Mouse (Mus musculus): Measurements from ENCODE around the gene Cpm.
"Not testable (repeated sequence)": the region's sequence is repeated elsewhere in the genome, so short reads cannot be mapped to it uniquely, and the experiment has no call there.

Cpm gene

DNA sequence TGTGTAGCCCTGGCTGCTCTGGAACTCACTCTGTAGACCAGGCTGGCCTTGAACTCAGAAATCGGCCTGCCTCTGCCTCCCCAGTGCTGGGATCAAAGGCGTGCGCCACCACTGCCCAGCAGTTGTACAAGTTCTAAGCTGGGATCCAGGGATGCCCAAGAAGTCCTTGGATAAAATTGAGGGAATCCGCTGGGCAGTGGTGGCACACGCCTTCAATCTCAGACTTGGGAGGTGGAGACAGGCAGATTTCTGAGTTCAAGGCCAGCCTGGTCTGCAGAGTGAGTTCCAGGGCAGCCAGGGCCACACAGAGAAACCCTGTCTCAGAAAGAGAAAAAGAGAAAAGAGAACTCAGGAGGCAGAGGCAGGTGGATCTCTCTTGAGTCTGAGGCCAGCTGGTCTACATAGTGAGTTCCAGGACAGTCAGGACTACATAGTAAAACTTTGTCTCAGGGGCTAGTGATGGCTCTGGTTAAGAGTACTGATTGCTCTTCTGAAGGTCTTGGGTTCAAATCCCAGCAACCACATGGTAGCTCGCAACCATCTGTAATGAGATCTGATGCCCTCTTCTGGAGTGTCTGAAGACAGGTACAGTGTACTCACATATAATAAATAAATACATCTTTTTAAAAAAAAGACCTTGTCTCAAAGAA lies 75.1 kb downstream of the Cpm start:
- DNase-seq (ENCODE audit: low spot score), result not testable (repeated sequence)

DNA sequence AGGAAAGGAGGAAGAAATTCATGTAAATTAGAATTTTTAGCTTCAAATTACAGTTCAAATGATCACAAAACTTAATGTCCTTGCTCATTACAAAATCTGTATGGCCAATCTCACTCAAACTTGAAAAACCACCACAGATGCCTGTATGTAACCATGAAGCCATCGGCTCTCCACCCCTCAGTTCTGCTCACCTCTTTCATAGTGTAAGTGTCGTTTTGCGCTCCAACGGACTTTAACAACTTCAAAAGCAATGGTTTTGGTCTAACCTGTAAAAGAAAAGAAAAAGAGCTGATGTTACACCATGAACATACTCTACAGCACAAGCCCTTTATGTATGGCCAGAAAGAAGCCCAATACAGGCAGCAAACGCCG lies 75.7 kb downstream of the Cpm start:
- DNase-seq (ENCODE audit: low spot score), result no peak

DNA sequence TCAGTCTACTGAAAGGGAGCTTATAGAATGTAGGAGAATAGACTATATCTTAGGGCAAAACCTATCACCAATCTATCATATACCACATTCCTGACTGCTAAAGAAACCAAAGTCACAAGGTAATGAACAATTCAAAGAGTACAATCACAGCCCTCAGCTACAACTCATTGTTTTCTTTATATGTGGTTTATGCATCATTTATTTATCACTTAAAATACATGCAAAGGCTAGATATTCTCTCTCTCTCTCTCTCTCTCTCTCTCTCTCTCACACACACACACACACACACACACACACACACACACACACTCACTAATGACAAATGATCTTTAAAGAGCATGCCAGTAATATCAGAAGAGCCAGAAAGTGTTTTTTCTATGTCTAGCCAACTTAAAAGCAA lies 76.5 kb downstream of the Cpm start:
- no peak for DNase-seq (ENCODE audit: low spot score)

DNA sequence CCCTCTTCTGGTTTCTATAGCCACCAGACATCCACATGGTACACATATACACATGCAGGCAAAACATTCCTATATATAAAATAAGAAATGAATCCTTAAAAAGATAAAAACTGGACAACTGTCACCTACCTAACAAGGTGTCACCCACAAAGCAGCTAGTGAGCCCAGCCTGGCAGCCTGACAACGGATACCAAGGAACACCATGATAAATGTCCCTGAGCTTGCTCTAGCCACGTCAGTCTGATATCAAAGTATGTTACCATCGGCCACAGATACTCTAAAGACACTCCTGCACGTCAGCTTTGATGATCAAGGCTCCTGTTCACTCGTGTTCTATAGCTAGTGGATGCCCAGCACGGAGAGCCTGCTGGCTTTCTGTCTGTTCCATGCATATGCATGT lies 77.1 kb downstream of the Cpm start:
- no peak for DNase-seq (ENCODE audit: low spot score)

DNA sequence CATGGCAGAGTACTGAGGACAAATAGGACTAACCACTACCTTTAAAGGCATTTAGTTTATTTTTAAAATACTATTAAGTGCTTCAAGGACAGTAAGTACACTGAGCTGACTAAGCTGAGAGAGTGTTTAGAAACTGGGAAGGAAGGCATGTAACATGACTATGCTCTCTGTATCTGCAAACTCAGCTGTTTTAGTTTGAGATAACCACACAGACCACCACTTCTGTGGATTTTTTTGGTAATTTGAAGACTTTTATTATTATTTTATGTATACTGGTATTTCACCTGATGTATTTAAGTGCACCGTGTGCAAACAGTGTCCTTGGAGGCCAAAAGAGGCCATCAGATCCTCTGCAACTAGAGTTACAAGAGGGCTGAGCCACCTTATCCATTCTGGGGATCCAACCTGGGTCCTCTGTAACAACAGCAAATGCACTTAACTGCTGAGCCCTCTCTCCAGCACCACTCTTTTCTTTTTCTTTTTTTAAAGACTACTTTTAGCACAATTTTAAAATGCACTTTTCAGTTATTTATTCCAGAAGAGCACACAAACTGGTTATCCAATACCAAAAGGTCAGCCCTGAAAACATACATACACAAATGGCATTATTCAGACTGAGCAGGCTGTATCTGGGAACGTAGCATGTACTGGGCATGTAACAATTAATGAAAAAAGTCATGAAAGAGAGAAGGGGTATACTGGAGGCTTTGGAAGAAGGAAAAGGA lies 78.0 kb downstream of the Cpm start:
- DNase-seq (ENCODE audit: low spot score), result no peak

DNA sequence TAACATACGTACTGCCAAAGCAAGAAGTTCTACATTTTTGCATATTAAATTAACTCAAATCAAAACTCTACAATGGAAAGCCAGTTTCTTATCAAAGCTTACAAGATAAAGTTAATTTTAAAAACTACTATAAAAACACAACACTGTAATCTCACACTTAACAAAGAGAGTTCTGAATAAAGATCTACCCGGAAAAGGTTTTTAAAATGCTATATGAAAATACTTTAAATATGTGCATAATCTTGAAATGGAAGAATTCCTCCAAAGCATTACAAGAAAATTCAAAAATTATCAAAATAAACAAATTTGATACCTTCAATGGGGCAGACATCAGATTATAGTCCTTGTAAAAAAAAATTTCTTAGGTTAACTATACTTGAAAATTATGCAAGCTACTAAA lies 79.1 kb downstream of the Cpm start:
- DNase-seq (ENCODE audit: low spot score), result no peak

DNA sequence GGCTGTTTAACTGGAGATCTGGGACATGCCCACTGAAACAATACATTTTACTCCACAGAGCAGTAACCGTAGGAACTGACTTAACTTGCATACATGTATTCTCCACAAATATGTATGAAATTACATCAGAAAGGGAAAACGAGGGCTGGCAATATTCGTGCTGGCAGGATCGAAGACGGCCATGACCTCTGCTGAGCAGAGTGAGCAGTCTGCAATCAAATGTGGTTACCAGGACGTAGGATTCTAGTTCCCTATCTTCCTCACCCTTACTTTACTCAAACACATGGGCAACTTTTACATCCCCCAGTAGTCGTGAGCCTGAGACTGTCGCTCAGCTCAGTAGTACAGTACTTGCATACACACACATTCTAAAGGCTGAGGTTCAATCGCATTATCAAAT lies 79.6 kb downstream of the Cpm start:
- DNase-seq (ENCODE audit: low spot score), result no peak

DNA sequence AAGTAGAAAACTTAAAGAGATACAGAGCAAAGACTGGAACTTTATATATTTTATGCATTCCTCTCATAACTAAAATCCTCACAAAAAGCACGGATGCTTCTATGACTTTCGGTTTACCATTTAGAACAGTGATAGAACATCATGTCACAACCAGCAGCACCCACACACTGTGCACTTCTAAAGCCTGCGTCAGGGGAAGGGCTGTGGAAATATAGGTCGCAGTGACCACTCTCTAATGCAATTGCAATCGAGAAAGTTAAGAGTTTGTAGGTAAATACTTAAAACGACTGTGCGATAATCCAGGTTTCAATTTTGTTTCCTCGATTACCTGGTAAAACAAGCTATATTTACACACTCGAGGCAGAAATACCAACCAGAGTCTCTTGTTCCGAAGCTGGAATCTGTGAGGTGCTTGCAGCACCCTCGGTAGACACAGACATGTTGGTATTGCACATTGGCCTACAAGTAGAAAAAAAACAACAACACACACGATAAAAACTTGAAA lies 80.1 kb downstream of the Cpm start:
- no peak for DNase-seq (ENCODE audit: low spot score)

DNA sequence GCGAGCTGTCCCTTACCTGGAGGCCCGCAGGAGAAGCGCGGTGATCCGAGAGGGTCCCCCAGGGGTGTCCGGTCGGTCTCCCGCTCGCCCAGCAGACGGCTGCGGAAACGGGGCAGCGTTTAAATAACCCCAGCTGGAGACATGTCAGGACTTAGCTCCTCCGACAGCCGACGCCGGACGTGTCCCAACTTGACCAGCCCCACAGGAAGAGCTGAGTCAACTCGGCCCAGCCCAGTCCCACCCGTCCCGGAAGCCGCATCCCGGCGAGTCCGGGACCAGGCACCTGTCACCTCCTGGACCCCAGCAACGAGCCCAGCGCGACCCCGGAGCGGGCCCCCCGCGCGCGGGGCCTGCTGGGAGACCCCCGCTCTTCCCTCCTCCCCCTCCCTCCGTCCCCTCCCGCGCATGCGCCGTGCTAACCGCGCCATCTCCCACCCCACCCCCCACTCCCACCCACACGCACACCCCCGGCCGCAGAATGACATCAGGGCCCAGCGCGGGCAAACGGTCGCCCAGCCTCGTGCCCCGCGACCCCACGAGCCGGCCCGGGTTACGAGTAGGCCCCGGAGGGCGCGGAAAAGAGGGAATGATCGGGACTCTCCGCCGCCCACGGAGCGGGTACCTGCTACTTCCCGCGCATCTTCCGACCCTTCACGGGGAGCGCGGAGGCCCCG lies 80.8 kb downstream of the Cpm start:
- DNase-seq (ENCODE audit: low spot score), result peak; percentile 67

DNA sequence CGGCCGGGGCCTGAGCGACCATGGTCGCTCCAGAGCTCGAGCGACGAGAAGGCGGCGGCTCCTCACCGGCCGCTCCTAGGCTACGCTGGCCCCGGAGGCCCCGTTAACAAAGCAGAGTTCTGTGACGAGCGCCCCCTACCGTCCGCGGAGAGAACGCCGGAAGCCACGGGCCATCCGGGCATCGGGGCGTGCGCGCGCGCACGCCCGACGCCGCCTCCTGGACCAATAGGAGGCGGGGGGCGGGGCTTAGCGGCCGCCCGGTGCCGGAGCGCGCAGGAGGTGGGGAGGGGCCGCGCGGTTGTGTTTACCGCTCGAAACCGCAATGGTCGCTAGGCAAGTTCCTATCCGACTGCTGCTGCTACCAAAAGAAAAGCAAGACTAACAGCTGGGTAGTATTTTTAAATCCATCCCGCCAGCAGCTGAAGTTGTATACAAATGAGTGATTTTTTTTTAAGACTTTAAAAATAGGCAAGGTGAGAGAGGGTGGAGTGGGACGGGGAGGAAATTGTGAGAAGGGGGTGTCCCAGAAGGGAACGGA lies 81.4 kb downstream of the Cpm start, which contains the start of gene Mdm2:
Gene Mdm2 (minus strand): TSS at position 155 of the 538 bp plus-strand sequence.
- peak; percentile 87 for DNase-seq (ENCODE audit: low spot score)

DNA sequence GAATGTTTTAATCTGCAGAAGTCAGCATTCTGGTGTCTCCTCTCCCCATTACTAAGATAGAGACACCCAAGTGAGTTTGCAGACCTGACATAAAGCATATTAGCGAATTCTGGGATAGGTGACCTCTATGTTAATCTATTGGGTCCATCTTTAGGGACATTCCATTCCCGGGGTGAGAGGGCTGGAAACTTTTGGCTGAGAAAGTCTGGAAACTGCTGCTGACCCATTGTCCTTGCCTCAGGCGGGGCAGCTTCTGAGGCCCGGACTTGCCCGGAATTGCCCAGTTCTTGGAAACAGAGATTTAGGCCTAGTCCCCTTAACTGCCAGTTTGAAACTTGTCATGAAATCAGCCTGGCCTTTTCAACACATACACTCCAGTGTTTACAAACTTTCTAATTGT lies 82.1 kb downstream of the Cpm start:
- DNase-seq (ENCODE audit: low spot score), result no peak

DNA sequence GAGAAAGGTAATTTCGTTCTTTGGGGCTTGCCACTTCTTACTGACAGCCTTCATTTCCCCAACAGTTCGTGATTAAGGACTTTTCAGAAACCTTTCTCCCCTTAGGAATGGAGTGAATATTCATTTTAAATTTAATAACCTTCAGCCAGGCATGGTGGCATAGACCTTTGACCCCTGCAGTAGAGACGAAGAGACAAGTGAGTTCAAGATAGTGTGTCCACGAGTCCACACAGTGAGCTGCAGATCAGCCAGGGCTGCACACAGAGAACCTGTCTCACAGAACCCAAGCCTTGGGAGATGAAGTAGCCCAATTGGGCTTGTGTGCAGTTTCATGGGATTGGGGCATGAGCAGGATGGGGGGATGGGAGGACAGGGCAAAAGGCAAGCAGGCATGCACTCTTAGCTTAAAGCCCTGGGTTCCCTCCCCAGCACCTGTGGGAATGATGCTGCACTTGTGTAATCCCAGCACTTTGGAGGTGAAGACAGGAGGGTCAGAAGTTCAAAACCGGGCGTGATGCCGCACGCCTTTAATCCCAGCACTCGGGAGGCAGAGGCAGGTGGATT lies 83.0 kb downstream of the Cpm start:
- no peak for DNase-seq (ENCODE audit: low spot score)

DNA sequence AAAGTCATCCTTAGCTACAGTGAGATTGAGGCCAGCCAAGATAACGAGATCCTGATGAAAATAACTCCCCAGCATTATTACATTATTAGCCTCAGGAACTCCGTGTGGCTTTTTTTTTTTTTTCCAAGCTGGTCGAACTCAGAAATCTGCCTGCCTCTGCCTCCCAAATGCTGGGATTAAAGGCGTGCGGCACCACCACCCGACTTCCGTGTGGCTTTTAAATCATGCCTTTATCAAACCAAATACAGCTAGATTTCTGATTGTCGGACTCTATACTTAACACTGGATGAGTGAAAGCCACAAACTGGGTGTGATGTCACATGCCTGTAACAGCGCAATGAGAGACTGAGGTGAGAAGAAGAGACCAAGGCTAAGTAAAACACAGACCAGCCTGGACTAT lies 83.6 kb downstream of the Cpm start:
- no peak for DNase-seq (ENCODE audit: low spot score)

DNA sequence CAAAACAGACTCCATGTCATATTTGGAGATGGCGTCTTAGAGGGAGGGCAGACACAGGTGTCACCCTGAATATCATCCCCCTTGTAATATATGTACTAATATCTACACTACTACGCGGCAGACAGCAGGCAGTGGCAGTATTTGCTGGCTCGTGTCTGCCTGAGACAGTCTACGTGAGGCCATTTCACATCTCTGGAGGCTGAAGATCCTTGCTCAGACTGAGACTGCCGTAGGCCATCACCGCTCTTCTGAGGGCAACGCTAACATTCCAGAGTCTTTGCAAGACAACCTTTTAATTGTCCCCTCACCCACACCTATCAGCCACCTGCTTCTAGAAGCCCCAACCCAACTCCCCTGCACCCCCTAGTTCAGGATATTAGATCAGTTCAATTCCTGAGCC lies 84.2 kb downstream of the Cpm start:
- no peak for DNase-seq (ENCODE audit: low spot score)

DNA sequence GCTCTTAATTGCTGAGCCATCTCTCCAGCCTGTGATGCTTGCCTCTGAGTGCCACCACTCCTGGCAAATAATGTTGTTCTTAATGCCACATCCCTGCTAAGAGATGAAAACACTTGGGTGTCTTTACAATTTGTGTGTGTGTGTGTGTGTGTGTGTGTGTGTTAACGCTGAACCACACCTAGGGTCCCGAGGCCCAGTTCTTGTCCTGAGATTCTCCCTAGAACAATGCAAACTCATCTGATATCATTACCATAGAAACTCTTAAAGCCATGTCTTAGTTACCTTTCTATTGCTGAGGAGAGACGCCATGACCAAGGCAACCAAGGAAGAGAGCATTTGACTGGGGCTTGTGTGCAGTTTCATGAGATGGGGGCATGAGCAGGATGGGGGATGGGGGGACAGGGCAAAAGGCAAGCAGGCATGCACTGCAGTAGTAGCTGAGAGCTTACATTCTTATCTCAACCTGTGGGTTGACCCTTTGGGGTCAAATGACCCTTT lies 84.8 kb downstream of the Cpm start:
- DNase-seq (ENCODE audit: low spot score), result no peak

DNA sequence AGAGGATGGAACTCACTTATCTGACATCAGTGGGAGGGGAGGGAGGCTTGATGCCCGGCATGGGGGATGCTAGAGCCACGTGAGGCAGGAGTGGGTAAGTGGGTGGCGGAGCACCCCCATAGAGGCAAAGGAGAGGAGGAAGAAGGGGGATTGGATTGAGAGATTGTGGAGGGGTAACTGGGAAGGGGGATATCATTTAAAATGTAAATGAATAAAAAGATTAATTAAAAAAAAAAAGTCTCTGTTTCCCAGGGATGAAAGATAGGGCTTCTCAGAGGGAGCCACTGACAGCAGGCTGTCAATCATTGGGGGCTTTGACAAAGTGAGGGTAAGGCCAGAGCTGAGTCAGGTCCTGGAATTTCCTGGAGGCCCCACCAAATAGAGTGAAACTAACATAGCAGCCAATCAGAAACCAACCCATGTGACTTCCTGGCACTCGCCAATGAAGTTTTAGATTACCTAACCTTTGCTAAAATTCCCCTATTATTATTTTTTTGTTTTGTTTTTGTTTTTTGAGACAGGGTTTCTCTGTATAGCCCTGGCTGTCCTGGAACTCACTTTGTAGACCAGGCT lies 85.7 kb downstream of the Cpm start:
- DNase-seq (ENCODE audit: low spot score), result no peak

DNA sequence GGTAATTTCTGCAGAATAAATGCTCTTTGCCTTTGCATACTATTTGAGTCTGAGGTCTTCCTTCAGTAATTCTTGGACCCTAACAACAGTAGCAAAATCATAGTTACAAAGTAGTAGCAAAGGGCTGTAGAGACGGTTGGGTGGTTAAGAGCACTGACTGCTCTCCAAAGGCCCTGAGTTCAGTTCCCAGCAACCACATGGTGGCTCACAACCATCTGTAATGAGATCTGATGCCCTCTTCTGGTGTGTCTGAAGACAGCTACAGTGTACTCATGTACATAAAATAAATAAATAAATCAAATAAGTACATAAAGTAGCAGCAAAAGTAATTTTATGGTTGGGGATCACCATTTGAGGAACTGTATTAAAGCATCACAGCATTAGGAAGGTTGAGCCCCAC lies 86.4 kb downstream of the Cpm start:
- DNase-seq (ENCODE audit: low spot score), result not testable (repeated sequence)

DNA sequence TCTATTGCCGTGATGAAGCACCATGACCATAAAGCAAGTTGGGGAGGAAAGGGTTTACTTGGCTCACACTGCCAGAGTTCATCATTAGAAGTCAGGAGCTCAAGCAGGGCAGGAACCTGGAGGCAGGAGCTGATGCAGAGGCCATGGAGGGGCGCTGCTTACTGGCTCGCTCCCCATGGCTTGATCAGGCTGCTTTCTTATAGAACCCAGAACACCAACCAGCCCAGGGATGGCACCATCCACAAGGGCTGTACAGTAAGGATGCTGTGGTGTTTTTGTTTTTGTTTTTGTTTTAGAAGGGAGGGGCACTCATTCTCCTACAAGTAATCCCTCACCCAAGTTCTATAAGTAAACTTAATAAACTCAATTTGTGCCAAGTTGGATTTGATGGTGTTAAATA lies 87.4 kb downstream of the Cpm start:
- no peak for DNase-seq (ENCODE audit: low spot score)

DNA sequence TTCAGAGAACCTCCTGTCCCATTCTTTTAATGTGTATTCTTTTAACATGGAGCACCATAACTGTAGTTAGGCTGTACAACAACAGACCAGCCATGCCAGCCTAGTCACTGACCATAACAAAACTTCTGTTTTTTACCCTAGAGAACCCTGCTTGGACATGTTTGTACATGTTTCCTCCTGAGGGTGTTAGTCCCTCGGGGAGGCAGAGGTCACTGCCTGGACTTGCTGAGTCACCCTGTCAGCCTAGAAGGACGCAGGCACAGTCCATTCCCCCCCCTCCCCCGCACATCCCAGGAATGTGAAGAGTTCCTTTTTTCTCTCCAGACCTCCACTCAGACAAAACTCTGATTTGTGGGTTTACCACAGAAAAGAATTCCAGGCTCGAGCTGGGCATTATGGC lies 88.3 kb downstream of the Cpm start:
- peak; percentile 26 for DNase-seq (ENCODE audit: low spot score)

DNA sequence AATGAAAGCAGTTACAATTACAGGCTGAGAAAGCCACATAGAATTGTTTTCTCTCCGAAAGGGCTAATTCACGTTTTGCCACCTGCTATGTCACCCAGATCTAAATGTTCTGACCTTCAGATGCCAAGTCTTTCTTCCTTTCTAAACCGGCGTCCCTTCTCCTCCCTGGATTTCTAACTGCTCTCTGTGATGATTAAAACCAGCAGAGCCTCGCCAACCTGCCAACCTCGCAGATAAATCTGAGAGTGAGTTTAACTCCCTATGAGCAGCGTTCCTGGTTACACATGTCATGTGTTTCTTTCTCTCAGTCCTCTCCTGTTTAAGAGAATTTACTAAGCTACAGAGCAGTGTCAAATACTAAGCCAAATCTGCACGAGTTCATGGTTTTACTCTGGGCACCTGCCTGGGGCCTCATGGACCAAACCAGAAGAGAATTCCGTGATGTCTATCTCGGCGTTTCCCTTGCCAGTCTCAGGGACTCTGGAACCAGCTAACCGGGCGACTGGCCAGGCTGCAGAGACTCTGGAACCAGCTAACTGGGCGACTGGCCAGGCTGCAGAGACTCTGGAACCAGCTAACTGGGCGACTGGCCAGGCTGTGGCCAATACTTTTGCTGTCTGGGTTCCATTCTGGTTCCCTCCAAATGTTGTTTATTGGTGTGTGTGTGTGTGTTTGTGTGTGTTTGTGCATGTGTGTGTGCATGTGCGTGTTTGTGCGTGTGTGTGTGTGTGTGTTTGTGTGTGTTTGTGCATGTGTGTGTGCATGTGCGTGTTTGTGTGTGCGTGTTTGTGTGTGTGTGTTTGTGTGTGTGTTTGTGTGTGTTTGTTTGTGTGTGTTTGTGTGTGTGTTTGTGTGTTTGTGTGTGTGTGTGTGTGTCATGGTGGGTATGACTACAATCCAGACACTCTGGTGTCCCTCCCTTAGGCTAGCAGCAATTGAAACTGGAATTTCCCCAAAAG lies 89.1 kb downstream of the Cpm start:
- no peak for DNase-seq (ENCODE audit: low spot score)

All from ovary, adult 18-20 months (tissue).